Mouse (Mus musculus) G1E (cell line): ENCODE data around the gene Dcp1b.

ENCODE experiments used
- CTCF ChIP-seq: IDR thresholded peaks from 2 replicates; pipeline ENCODE4 v1.5.1; 2012; ENCODE audit warnings: low read depth, low read length, inconsistent platforms, mixed read lengths
- GATA1 ChIP-seq: IDR thresholded peaks from 2 replicates; pipeline ENCODE4 v1.6.1; 2012; ENCODE audit warnings: borderline replicate concordance, low read length, inconsistent platforms, mixed read lengths
- GATA2 ChIP-seq: IDR thresholded peaks from 2 replicates; pipeline ENCODE4 v1.6.1; 2012; ENCODE audit warnings: low read depth, low read length, inconsistent platforms, borderline replicate concordance
- POLR2AphosphoS5 ChIP-seq: IDR thresholded peaks from 2 replicates; pipeline ENCODE4 v1.6.1; 2012; ENCODE audit warnings: low read depth, low read length, inconsistent platforms; ENCODE audit not compliant: insufficient replicate concordance
- TAL1 ChIP-seq: conservative IDR thresholded peaks from 2 replicates; pipeline ENCODE4 v1.6.1; 2012; ENCODE audit warnings: low read depth, low read length, inconsistent platforms, mixed read lengths

- no peak for TF ChIP-seq CTCF
- TF ChIP-seq GATA1, result no peak
- TF ChIP-seq TAL1, result no peak
- TF ChIP-seq POLR2AphosphoS5, result no peak
- TF ChIP-seq GATA2, result no peak
Observed at GRCm38 (mm10) chr6:119249726-119250125, 74.7 kb downstream of the Dcp1b start.
